Mouse (Mus musculus) liver, embryonic 15.5 days (tissue): ENCODE data around the gene Inmt. TPM values are rescaled to one million over a fixed set of nuclear protein-coding genes. Genes with fewer than 3 reads are reported as not detected.
"Not testable (repeated sequence)": the region's sequence is repeated elsewhere in the genome, so short reads cannot be mapped to it uniquely, and the experiment has no call there.

Source experiments
- ATAC-seq: fragments of 200-750 bp; cut with Nextera tagmentation; 2 replicates; pipeline ENCODE4 v1.8.0; 2017; ENCODE audit warnings: moderate number of reproducible peaks, mild to moderate bottlenecking, moderate library complexity; ENCODE audit not compliant: insufficient read depth
- H3K27ac ChIP-seq: fragments of 300-500 bp; sonication (generic); replicated peaks from 2 replicates; pipeline ENCODE4 v1.5.1; 2015; ENCODE audit warnings: mild to moderate bottlenecking, inconsistent platforms
- H3K27me3 ChIP-seq: fragments of 300-500 bp; sonication (generic); 2 replicates; pipeline ENCODE4 v1.6.1; 2015; ENCODE audit warnings: mild to moderate bottlenecking, inconsistent platforms
- H3K36me3 ChIP-seq: fragments of 300-500 bp; sonication (generic); replicated peaks from 2 replicates; pipeline ENCODE4 v1.6.1; 2015; ENCODE audit warnings: moderate library complexity, mild to moderate bottlenecking, inconsistent platforms
- H3K4me1 ChIP-seq: fragments of 300-500 bp; sonication (generic); replicated peaks from 2 replicates; pipeline ENCODE4 v1.6.1; 2015; ENCODE audit warnings: inconsistent platforms
- H3K4me2 ChIP-seq: fragments of 300-500 bp; sonication (generic); 2 replicates; pipeline ENCODE4 v1.6.1; 2015; ENCODE audit warnings: moderate library complexity, mild to moderate bottlenecking, inconsistent platforms
- H3K4me3 ChIP-seq: fragments of 300-500 bp; sonication (generic); replicated peaks from 2 replicates; pipeline ENCODE4 v1.5.1; 2015; ENCODE audit warnings: mild to moderate bottlenecking, inconsistent platforms
- H3K9ac ChIP-seq: fragments of 300-500 bp; sonication (generic); 2 replicates; pipeline ENCODE4 v1.6.1; 2015; ENCODE audit warnings: moderate library complexity, mild to moderate bottlenecking, inconsistent platforms
- H3K9me3 ChIP-seq: fragments of 300-500 bp; sonication (generic); replicated peaks from 2 replicates; pipeline ENCODE4 v1.6.1; 2016; ENCODE audit warnings: inconsistent platforms
- WGBS: fragments of 180-500 bp; shearing (Covaris S2); methylation state at CpG from one replicate; pipeline ENCODE4 v1.1.7; 2015; ENCODE audit warnings: mixed read lengths; ENCODE audit not compliant: insufficient replicate concordance; 5-methylcytosine and 5-hydroxymethylcytosine counted together
- polyA plus RNA-seq: library from polyadenylated mRNA; unstranded; fragments of >200 nt; fragmentation: Nextera tagmentation; extraction: Ambion mirVana; gene quantifications from 2 replicates; pipeline ENCODE4 v1.2.1, GENCODE M21; 2015

The Inmt gene
- polyA plus RNA-seq, 1 experiment from 2014 or later = 0.16 TPM

- 53% methylated on average over 4 of the region's 4 CpGs for WGBS
- H3K27me3 ChIP-seq = no peaks in the 10 kb centered on the region
- no peak for ATAC-seq
- no peaks in the 10 kb centered on the region for H3K9me3 ChIP-seq
- no peak overlapping the region for H3K27ac ChIP-seq
- H3K36me3 ChIP-seq = no peaks in the 10 kb centered on the region
- H3K4me2 ChIP-seq = no peak overlapping the region
- H3K4me3 ChIP-seq = no peak overlapping the region
- no peak overlapping the region for H3K9ac ChIP-seq
- no peaks in the 10 kb centered on the region for H3K4me1 ChIP-seq
Measured at GRCm38 (mm10) chr6:55191537-55191936, 16.7 kb upstream of the Inmt start.

- no peaks in the 10 kb centered on the region for H3K27me3 ChIP-seq
- H3K27ac ChIP-seq = no peak overlapping the region
- H3K9ac ChIP-seq = no peak overlapping the region
- H3K9me3 ChIP-seq = no peaks in the 10 kb centered on the region
- H3K4me2 ChIP-seq = no peak overlapping the region
- H3K4me1 ChIP-seq = no peaks in the 10 kb centered on the region
- no peak overlapping the region for H3K4me3 ChIP-seq
- ATAC-seq = no peak
- no peaks in the 10 kb centered on the region for H3K36me3 ChIP-seq
Measured at GRCm38 (mm10) chr6:55189406-55189805, 14.6 kb upstream of the Inmt start.

GRCm38 (mm10) chr6:55187827-55188226 lies 13.0 kb upstream of the Inmt start:
- H3K27me3 ChIP-seq, H3K36me3 ChIP-seq, H3K4me3 ChIP-seq, H3K9ac ChIP-seq, H3K9me3 ChIP-seq, H3K27ac ChIP-seq, H3K4me2 ChIP-seq, ATAC-seq, H3K4me1 ChIP-seq: not testable (repeated sequence)
- WGBS = 82% methylated on average over 17 of the region's 17 CpGs

DNA sequence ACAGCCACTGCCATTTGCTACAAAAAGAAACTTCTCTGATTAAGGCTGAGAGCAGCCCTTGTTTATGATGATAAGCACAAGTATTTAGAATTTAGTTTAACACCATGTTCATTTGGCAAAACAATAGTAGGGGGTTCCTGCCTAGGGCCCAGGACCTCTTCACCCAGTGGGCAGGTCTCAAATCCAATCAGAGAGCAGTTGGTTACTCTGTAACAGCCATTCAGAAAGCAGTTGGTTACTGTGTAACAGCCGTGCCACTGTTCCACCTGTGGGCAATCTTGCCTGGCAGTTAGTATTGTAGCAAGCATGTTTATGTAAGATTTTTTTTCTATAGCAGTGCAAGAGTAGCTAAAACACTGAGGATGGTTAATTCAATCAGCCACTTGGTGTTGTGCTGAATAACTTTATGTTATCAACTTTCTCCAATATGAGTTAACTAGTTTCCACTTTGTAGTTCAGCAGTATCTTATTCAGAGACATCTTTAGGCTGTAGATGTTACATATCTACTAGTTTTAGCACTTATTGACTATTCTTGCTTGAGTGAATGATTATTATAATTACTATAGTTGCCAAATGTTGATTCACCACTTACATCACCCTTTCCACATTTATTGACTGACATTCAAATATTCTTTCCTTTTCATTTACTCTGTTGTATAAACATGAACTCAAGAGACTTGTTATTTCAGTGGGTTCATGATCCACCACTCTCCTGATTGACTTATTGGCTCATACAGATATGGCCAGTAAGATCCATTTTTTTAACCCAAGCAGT lies 8.0 kb upstream of the Inmt start:
- ATAC-seq = no peak
- no peak overlapping the region for H3K9ac ChIP-seq
- no peak overlapping the region for H3K27ac ChIP-seq
- H3K27me3 ChIP-seq = no peaks in the 10 kb centered on the region
- H3K36me3 ChIP-seq = no peaks in the 10 kb centered on the region
- no peak overlapping the region for H3K4me2 ChIP-seq
- 56% methylated on average over 1 of the region's 1 CpGs for WGBS
- H3K4me3 ChIP-seq = no peak overlapping the region
- no peaks in the 10 kb centered on the region for H3K9me3 ChIP-seq
- H3K4me1 ChIP-seq = no peaks in the 10 kb centered on the region

DNA sequence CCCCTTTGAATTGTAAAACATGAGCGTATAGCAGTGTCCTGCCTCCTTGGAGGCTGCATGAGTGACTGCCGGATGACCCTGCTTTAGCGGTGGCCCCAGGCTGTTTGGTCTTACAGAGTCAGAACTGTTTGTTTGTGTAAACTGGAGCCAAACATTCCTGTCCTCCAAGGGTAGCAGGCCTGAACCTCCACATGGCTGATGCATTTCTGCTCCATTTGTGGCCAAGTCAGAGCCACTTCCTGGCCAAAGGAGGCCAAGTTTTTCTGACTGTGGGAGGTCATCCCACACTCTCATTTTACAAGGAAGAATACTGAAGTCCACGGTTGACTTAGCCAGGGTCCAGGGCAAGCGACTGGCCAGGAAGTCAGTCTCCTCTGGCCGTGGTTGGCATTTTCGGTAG lies 4.7 kb upstream of the Inmt start:
- 61% methylated on average over 7 of the region's 7 CpGs for WGBS
- no peaks in the 10 kb centered on the region for H3K27me3 ChIP-seq
- H3K27ac ChIP-seq = no peak overlapping the region
- 0 out of 2 replicates have a peak, but pooled peaks cover 9% of the 10 kb centered on the region for H3K4me1 ChIP-seq
- no peak for ATAC-seq
- no peaks in the 10 kb centered on the region for H3K9me3 ChIP-seq
- no peak overlapping the region for H3K9ac ChIP-seq
- H3K4me3 ChIP-seq = no peak overlapping the region
- no peak overlapping the region for H3K4me2 ChIP-seq
- no peaks in the 10 kb centered on the region for H3K36me3 ChIP-seq

GRCm38 (mm10) chr6:55177060-55177732 lies 2.4 kb upstream of the Inmt start:
- H3K27ac ChIP-seq = no peak overlapping the region
- H3K36me3 ChIP-seq = no peaks in the 10 kb centered on the region
- no peaks in the 10 kb centered on the region for H3K27me3 ChIP-seq
- H3K9me3 ChIP-seq = no peaks in the 10 kb centered on the region
- H3K4me3 ChIP-seq = no peak overlapping the region
- H3K4me2 ChIP-seq = no peak overlapping the region
- no peak overlapping the region for H3K9ac ChIP-seq
- WGBS = 27% methylated on average over 12 of the region's 12 CpGs
- 0 out of 2 replicates have a peak, but pooled peaks cover 10% of the 10 kb centered on the region for H3K4me1 ChIP-seq
- no peak for ATAC-seq

DNA sequence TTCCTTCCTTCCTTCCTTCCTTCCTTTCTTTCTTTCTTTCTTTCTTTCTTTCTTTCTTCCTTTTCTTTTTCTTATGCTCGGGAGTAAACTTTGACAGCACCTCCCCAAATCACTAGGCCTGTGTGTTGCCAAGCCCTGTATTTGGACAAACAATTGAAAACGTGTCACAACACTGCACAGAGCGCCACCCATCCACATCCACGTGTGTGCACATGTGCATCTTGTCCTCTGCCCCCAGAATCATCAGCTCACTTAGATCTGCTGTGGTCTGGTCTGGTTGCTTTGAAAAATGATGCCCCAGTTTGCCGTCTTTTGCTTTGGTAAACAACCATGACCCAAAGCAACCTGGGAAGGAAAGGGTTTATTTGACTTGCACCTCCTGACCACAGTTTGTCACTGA lies 1.0 kb upstream of the Inmt start:
- no peak overlapping the region for H3K27ac ChIP-seq
- 0 out of 2 replicates have a peak, but pooled peaks cover 10% of the 10 kb centered on the region for H3K4me1 ChIP-seq
- H3K27me3 ChIP-seq = no peaks in the 10 kb centered on the region
- ATAC-seq = no peak
- H3K4me3 ChIP-seq = no peak overlapping the region
- H3K9ac ChIP-seq = no peak overlapping the region
- H3K36me3 ChIP-seq = no peaks in the 10 kb centered on the region
- 32% methylated on average over 5 of the region's 5 CpGs for WGBS
- no peaks in the 10 kb centered on the region for H3K9me3 ChIP-seq
- H3K4me2 ChIP-seq = no peak overlapping the region

DNA sequence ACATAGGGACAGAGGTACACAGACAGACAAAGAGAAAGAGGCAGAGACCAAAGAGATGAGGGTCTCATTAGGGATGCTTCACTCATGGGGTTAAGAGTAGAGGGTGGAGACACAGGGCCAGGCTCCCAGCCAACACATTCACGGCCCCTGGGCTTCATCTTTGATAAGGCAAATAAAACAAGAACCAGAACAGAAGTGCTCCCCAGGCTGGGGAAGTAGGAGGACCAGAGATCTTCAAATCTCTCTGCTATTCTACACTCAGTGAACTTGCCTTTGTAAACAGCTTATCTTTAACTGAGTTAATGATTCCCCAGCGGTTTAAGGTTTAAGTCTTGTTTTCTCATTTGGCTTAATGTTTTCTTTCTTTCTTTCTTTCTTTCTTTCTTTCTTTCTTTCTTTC lies 613 bp upstream of the Inmt start:
- H3K27me3 ChIP-seq = no peaks in the 10 kb centered on the region
- 0 out of 2 replicates have a peak, but pooled peaks cover 10% of the 10 kb centered on the region for H3K4me1 ChIP-seq
- H3K27ac ChIP-seq = no peak overlapping the region
- no peaks in the 10 kb centered on the region for H3K36me3 ChIP-seq
- no peak overlapping the region for H3K4me2 ChIP-seq
- WGBS = 19% methylated on average over 2 of the region's 2 CpGs
- no peak for ATAC-seq
- no peaks in the 10 kb centered on the region for H3K9me3 ChIP-seq
- H3K4me3 ChIP-seq = no peak overlapping the region
- no peak overlapping the region for H3K9ac ChIP-seq

DNA sequence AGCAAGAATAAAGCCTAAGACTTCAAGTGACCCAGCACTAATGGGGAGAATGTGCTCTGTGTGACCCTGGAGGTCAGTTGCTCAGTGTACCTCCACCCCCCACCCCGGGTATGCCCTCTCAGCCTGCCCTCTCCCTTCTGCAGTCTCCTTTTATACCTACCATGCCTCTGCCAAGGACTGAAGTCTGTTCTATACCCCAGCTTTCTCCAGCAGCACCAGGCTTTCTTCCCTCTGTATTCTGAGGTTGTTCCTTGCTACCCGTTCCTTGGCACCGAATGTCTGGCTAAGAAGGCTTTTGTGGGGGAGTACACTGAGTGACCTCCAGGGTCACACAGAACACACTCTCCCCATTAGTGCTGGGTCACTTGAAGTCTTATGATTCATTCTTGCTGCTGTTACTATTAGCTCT lies 898 bp downstream of the Inmt start:
- H3K4me3 ChIP-seq = no peak overlapping the region
- no peak for ATAC-seq

DNA sequence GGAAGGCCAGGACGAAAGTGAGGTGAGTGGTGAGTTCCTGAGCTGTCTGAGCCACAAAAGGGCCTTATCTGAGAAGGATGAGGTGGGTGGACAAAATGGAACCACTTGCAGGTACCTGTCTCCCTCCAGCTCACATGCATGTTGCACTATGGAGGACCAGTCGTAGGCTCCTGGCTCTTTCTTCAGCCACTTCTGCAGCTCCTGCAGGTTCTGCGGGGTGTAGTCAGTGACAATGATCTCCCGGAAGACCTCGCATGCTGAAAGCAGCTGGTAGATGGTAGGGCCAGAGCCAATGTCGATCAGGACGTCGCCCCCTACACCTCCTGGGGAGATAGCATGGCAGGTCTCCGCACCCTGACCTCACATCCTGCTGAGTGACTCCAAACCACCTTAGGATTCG lies 1.7 kb downstream of the Inmt start:
- 0 out of 2 replicates have a peak, but pooled peaks cover 10% of the 10 kb centered on the region for H3K4me1 ChIP-seq
- H3K27ac ChIP-seq = no peak overlapping the region
- H3K4me2 ChIP-seq = no peak overlapping the region
- no peak overlapping the region for H3K4me3 ChIP-seq
- H3K9me3 ChIP-seq = no peaks in the 10 kb centered on the region
- no peak for ATAC-seq
- no peak overlapping the region for H3K9ac ChIP-seq
- H3K36me3 ChIP-seq = no peaks in the 10 kb centered on the region
- no peaks in the 10 kb centered on the region for H3K27me3 ChIP-seq
- WGBS = 56% methylated on average over 10 of the region's 10 CpGs

More for the DNA sequence above, 898 bp downstream of the Inmt start:
- no peak overlapping the region for H3K4me2 ChIP-seq
- no peaks in the 10 kb centered on the region for H3K9me3 ChIP-seq
- H3K4me1 ChIP-seq = 0 out of 2 replicates have a peak, but pooled peaks cover 10% of the 10 kb centered on the region
- 52% methylated on average over 3 of the region's 3 CpGs for WGBS
- H3K27me3 ChIP-seq = no peaks in the 10 kb centered on the region
- no peak overlapping the region for H3K9ac ChIP-seq
- H3K36me3 ChIP-seq = no peaks in the 10 kb centered on the region
- no peak overlapping the region for H3K27ac ChIP-seq

- no peaks in the 10 kb centered on the region; the same call in 1 of the 2 replicates for H3K27me3 ChIP-seq
- WGBS = 46% methylated on average over 4 of the region's 4 CpGs
- no peak for ATAC-seq
Measured at GRCm38 (mm10) chr6:55171638-55172037, 3.2 kb downstream of the Inmt start.

More at GRCm38 (mm10) chr6:55171638-55172037, 3.2 kb downstream of the Inmt start:
- 0 out of 2 replicates have a peak, but pooled peaks cover 10% of the 10 kb centered on the region for H3K4me1 ChIP-seq
- H3K36me3 ChIP-seq = no peaks in the 10 kb centered on the region
- no peak overlapping the region for H3K4me2 ChIP-seq
- H3K4me3 ChIP-seq = no peak overlapping the region
- no peak overlapping the region for H3K9ac ChIP-seq
- H3K27ac ChIP-seq = no peak overlapping the region
- H3K9me3 ChIP-seq = no peaks in the 10 kb centered on the region
